Mouse (Mus musculus) stomach, postnatal 0 days (tissue): ENCODE measurements around the gene Upk3b. TPM values are rescaled to one million over a fixed set of nuclear protein-coding genes. Genes with fewer than 3 reads are reported as not detected.

ENCODE experiments used
- ATAC-seq: fragments of 200-750 bp; cut with Nextera tagmentation; 2 replicates; pipeline ENCODE4 v1.8.0; 2017; ENCODE audit not compliant: low FRiP score, low TSS enrichment
- DNase-seq: peaks from one replicate; pipeline ENCODE4 v3.0.0-alpha.2; 2016; ENCODE audit warnings: low spot score
- H3K27ac ChIP-seq: fragments of 300-500 bp; sonication (generic); replicated peaks from 2 replicates; pipeline ENCODE4 v1.5.1; 2014; ENCODE audit warnings: mild to moderate bottlenecking, control low read depth
- H3K27me3 ChIP-seq: fragments of 300-500 bp; sonication (generic); 2 replicates; pipeline ENCODE4 v1.6.1; 2014; ENCODE audit warnings: low read length; ENCODE audit not compliant: control insufficient read depth, insufficient read depth
- H3K36me3 ChIP-seq: fragments of 300-500 bp; sonication (generic); 2 replicates; pipeline ENCODE4 v1.6.1; 2014; ENCODE audit warnings: low read length, mixed read lengths; ENCODE audit not compliant: control insufficient read depth, insufficient read depth
- H3K4me1 ChIP-seq: fragments of 300-500 bp; sonication (generic); replicated peaks from 2 replicates; pipeline ENCODE4 v1.6.1; 2014; ENCODE audit warnings: antibody characterized with exemption; ENCODE audit not compliant: control insufficient read depth, insufficient read depth
- H3K4me2 ChIP-seq: fragments of 300-500 bp; sonication (generic); replicated peaks from 2 replicates; pipeline ENCODE4 v1.6.1; 2014; ENCODE audit warnings: low read depth, mild to moderate bottlenecking, control low read depth, moderate library complexity
- H3K4me3 ChIP-seq: fragments of 300-500 bp; sonication (generic); 2 replicates; pipeline ENCODE4 v1.5.1; 2014; ENCODE audit warnings: low read depth, low read length, control low read depth
- H3K9ac ChIP-seq: fragments of 300-500 bp; sonication (generic); 2 replicates; pipeline ENCODE4 v1.6.1; 2014; ENCODE audit warnings: mild to moderate bottlenecking, low read length, control low read depth, mixed read lengths
- H3K9me3 ChIP-seq: fragments of 300-500 bp; sonication (generic); 2 replicates; pipeline ENCODE4 v1.6.1; 2016; ENCODE audit warnings: low read length; ENCODE audit not compliant: control insufficient read depth
- CTCF ChIP-seq: IDR thresholded peaks from 2 replicates; pipeline ENCODE4 v1.5.1; 2016; ENCODE audit warnings: antibody characterized with exemption, low read depth, mild to moderate bottlenecking, moderate library complexity
- EP300 ChIP-seq: optimal IDR thresholded peaks from 2 replicates; pipeline ENCODE3; 2016; ENCODE audit warnings: antibody characterized with exemption
- WGBS: fragments of 180-500 bp; shearing (Covaris S2); extraction: QIAGEN DNeasy Blood & Tissue Kit; methylation state at CpG from one replicate; pipeline ENCODE4 v1.1.7; 2014; 5-methylcytosine and 5-hydroxymethylcytosine counted together
- polyA plus RNA-seq: library from polyadenylated mRNA; unstranded; fragments of >200 nt; fragmentation: Nextera tagmentation; extraction: Ambion mirVana; gene quantifications from 2 replicates; pipeline ENCODE4 v1.2.1, GENCODE M21; 2015

The Upk3b gene
- polyA plus RNA-seq, 1 experiment from 2014 or later = 27.7 TPM

DNA sequence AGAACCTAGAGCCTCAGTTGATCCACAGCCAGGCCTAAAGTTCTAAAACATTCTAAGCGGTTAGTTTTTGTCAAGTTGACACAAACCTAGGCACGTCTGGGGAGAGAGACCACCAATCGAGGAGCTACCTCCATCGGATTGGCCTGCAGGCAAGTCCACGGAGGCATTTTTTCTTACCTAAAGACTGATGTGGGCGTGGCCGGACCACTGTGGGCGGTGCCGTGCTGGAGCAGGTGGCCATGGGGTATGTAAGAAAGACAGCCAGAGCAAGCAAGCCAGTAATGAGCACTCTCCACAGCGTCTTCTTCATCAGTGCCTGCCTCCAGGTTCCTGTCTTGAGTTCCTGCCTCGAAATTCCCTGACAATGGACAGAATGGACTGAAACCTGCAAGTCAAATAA, 35.2 kb downstream of the Upk3b start:
- TF ChIP-seq EP300 = no peak
- no peak for TF ChIP-seq CTCF

DNA sequence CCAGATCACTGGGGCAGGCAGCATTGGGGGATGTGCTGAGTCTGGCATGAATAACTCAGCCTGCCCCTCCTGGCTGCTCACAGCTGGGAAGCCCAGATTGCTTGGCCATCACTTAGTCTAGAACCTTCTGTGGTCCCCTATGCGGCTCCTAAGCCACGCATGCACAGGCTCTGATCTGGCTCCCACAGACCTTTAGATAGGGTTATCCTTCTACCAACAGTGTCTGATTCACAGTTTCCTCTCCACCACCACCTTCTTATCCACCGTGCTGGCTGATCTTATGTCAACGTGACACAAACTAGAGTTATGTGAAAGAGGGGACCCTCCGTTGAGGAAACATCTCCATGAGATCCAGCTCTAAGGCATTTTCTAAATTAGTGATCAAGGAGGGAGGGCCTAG, 36.8 kb downstream of the Upk3b start:
- DNase-seq (no peak), ATAC-seq (no peak)
- no peak for TF ChIP-seq EP300
- TF ChIP-seq CTCF = no peak
- no peak overlapping the region for H3K27ac ChIP-seq
- no peak overlapping the region for H3K9ac ChIP-seq
- H3K9me3 ChIP-seq = no peaks in the 10 kb centered on the region
- H3K4me3 ChIP-seq = no peak overlapping the region
- no peaks in the 10 kb centered on the region for H3K4me1 ChIP-seq
- no peak overlapping the region for H3K4me2 ChIP-seq
- WGBS = 81% methylated on average over 5 of the region's 5 CpGs
- no peaks in the 10 kb centered on the region for H3K27me3 ChIP-seq
- no peaks in the 10 kb centered on the region for H3K36me3 ChIP-seq

More for the DNA sequence above, 35.2 kb downstream of the Upk3b start:
- Histone ChIP-seq H3K4me2 (no peak overlapping the region), H3K27me3 (no peaks in the 10 kb centered on the region), H3K4me3 (no peak overlapping the region), H3K9ac (no peak overlapping the region), H3K36me3 (no peaks in the 10 kb centered on the region), H3K9me3 (no peaks in the 10 kb centered on the region), H3K27ac (no peak overlapping the region), H3K4me1 (no peaks in the 10 kb centered on the region)
- ATAC-seq (no peak), DNase-seq (no peak)
- WGBS = 66% methylated on average over 11 of the region's 11 CpGs

GRCm38 (mm10) chr5:136076284-136076683, 38.0 kb downstream of the Upk3b start:
- DNase-seq (no peak), ATAC-seq (peak; percentile 31; the same call in 1 of the 2 replicates)
- H3K9ac ChIP-seq = no peak overlapping the region
- H3K4me1 ChIP-seq = no peaks in the 10 kb centered on the region
- 0 out of 2 replicates have a peak overlapping the region, but pooled peaks have one; percentile 13 for H3K27ac ChIP-seq
- 22% methylated on average over 7 of the region's 7 CpGs for WGBS
- no peaks in the 10 kb centered on the region for H3K36me3 ChIP-seq
- H3K4me3 ChIP-seq = no peak overlapping the region
- no peak overlapping the region for H3K4me2 ChIP-seq
- no peaks in the 10 kb centered on the region for H3K9me3 ChIP-seq
- no peaks in the 10 kb centered on the region for H3K27me3 ChIP-seq
- TF ChIP-seq EP300 = no peak
- TF ChIP-seq CTCF = no peak

GRCm38 (mm10) chr5:136077001-136077550, 38.8 kb downstream of the Upk3b start:
- peak overlapping the region; percentile 13; the same call in 1 of the 2 replicates for H3K27ac ChIP-seq
- no peaks in the 10 kb centered on the region for H3K4me1 ChIP-seq
- TF ChIP-seq EP300 = no peak
- no peaks in the 10 kb centered on the region for H3K36me3 ChIP-seq
- DNase-seq (no peak), ATAC-seq (no peak)
- WGBS = 62% methylated on average over 9 of the region's 9 CpGs
- no peak overlapping the region for H3K4me3 ChIP-seq
- no peak overlapping the region for H3K4me2 ChIP-seq
- H3K9me3 ChIP-seq = no peaks in the 10 kb centered on the region
- H3K27me3 ChIP-seq = no peaks in the 10 kb centered on the region
- H3K9ac ChIP-seq = 0 out of 2 replicates have a peak overlapping the region, but pooled peaks have one; percentile 8

- TF ChIP-seq EP300 (no peak), CTCF (no peak)
- Histone ChIP-seq H3K9me3 (no peaks in the 10 kb centered on the region), H3K4me1 (no peaks in the 10 kb centered on the region), H3K4me2 (no peak overlapping the region), H3K27me3 (no peaks in the 10 kb centered on the region), H3K4me3 (no peak overlapping the region), H3K27ac (no peak overlapping the region), H3K36me3 (no peaks in the 10 kb centered on the region), H3K9ac (no peak overlapping the region)
- WGBS = 95% methylated on average over 5 of the region's 5 CpGs
- DNase-seq = no peak
- no peak for ATAC-seq
Observed at GRCm38 (mm10) chr5:136078136-136078535, 39.8 kb downstream of the Upk3b start.

DNA sequence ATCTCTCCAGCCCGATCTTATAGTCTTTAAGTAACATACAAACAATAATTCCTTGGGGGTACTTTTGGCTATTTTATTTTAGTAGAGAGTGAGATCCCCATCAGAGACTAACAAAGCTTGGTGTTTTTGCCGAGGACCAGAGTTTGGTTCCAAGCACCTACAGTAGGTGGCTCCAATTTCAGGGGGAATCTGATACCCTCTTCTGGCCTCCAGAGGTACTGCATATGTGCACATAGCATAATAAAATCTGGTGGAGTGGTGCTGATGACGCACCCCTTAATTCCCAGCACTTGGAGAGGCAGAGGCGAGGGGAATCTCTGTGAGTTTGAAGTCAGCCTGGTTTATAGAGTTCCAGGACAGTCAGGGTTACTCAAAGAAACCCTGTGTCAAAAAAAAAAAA, 44.0 kb downstream of the Upk3b start:
- ATAC-seq = no peak
- H3K27me3 ChIP-seq = no peaks in the 10 kb centered on the region
- no peak overlapping the region for H3K9ac ChIP-seq
- no peak overlapping the region for H3K4me2 ChIP-seq
- DNase-seq = no peak
- no peaks in the 10 kb centered on the region for H3K9me3 ChIP-seq
- no peak for TF ChIP-seq EP300
- TF ChIP-seq CTCF = peak; percentile 43
- 0 out of 2 replicates have a peak, but pooled peaks cover 2% of the 10 kb centered on the region for H3K4me1 ChIP-seq
- H3K36me3 ChIP-seq = no peaks in the 10 kb centered on the region
- H3K4me3 ChIP-seq = no peak overlapping the region
- 87% methylated on average over 4 of the region's 4 CpGs for WGBS
- H3K27ac ChIP-seq = no peak overlapping the region
